Mouse (Mus musculus): ENCODE measurements at regions not wholly inside any gene's neighbourhood (a gene's known extent, or its start where the extent isn't known, plus 50 kb on each side); places are given as distances from the start of the nearest gene placed in this dataset.

DNA sequence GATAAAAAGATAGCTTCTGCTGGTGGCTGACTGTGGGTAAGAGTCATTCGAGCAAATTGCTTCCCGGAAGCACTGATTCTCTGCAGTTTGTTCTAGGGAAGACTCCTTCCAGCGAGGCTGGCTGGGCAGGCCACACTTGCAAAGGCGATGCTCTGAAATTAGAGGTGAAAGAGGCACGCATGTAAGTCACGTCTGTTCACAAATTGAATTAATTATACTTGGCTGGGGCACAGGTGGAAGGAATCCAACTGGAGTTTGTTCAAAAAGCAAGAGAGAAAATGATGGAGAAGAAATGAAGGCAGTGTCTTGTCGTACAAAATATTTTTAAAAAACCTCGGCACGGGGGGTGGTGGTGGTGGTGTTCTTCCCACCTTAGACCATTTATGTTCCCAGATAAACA, 726.2 kb upstream of the Lrrc6 start:
- H3K9me3 ChIP-seq (ENCODE audit: control insufficient read depth, low read length) = no peaks in the 10 kb centered on the region
- no peaks in the 10 kb centered on the region for H3K36me3 ChIP-seq (ENCODE audit: control insufficient read depth, insufficient read depth, low read length)
- no peak overlapping the region for H3K4me2 ChIP-seq
- 80% methylated on average over 9 of the region's 9 CpGs for WGBS
- no peaks in the 10 kb centered on the region for H3K4me1 ChIP-seq (replicated peaks; ENCODE audit: control insufficient read depth, insufficient read depth, low read length)
- DNase-seq (ENCODE audit: low spot score) (no peak), ATAC-seq (replicated peaks; ENCODE audit: low FRiP score) (no peak)
- H3K9ac ChIP-seq (ENCODE audit: low read depth, low read length) = no peak overlapping the region
- no peaks in the 10 kb centered on the region for H3K27me3 ChIP-seq (replicated peaks; ENCODE audit: control insufficient read depth, insufficient read depth, low read length)
- no peak overlapping the region for H3K4me3 ChIP-seq (ENCODE audit: low read depth, low read length)
- no peak overlapping the region for H3K27ac ChIP-seq (ENCODE audit: low read depth, low read length)
